Mouse (Mus musculus): ENCODE results near the gene Hormad2.

Gene Hormad2

GRCm38 (mm10) chr11:4342027-4342426 is 98.9 kb downstream of the Hormad2 start:
- Histone ChIP-seq H3K27me3 (ENCODE audit: control insufficient read depth, insufficient read depth, low read length, poor library complexity, severe bottlenecking) (no peaks in the 10 kb centered on the region), H3K36me3 (ENCODE audit: control insufficient read depth, insufficient read depth, low read length, poor library complexity, severe bottlenecking) (no peaks in the 10 kb centered on the region)
- no peak for DNase-seq (ENCODE audit: low read depth, low spot score)

- no peak for DNase-seq (ENCODE audit: low read depth, low spot score)
- Histone ChIP-seq H3K27me3 (ENCODE audit: control insufficient read depth, insufficient read depth, low read length, poor library complexity, severe bottlenecking) (no peaks in the 10 kb centered on the region), H3K36me3 (ENCODE audit: control insufficient read depth, insufficient read depth, low read length, poor library complexity, severe bottlenecking) (no peaks in the 10 kb centered on the region)
Observed at GRCm38 (mm10) chr11:4340109-4340779, 100.7 kb downstream of the Hormad2 start.

- DNase-seq (ENCODE audit: low read depth, low spot score): no peak
- no peaks in the 10 kb centered on the region for H3K27me3 ChIP-seq (ENCODE audit: control insufficient read depth, insufficient read depth, low read length, poor library complexity, severe bottlenecking)
- H3K36me3 ChIP-seq (ENCODE audit: control insufficient read depth, insufficient read depth, low read length, poor library complexity, severe bottlenecking): no peaks in the 10 kb centered on the region
Observed at GRCm38 (mm10) chr11:4339275-4339674, 101.6 kb downstream of the Hormad2 start.

GRCm38 (mm10) chr11:4336693-4337283 is 104.1 kb downstream of the Hormad2 start:
- no peaks in the 10 kb centered on the region for H3K27me3 ChIP-seq (ENCODE audit: control insufficient read depth, insufficient read depth, low read length, poor library complexity, severe bottlenecking)
- no peaks in the 10 kb centered on the region for H3K36me3 ChIP-seq (ENCODE audit: control insufficient read depth, insufficient read depth, low read length, poor library complexity, severe bottlenecking)
- DNase-seq (ENCODE audit: low read depth, low spot score): no peak

GRCm38 (mm10) chr11:4335810-4336692 is 104.9 kb downstream of the Hormad2 start:
- DNase-seq (ENCODE audit: low read depth, low spot score): no peak
- Histone ChIP-seq H3K27me3 (ENCODE audit: control insufficient read depth, insufficient read depth, low read length, poor library complexity, severe bottlenecking) (no peaks in the 10 kb centered on the region), H3K36me3 (ENCODE audit: control insufficient read depth, insufficient read depth, low read length, poor library complexity, severe bottlenecking) (no peaks in the 10 kb centered on the region)

- H3K36me3 ChIP-seq (ENCODE audit: control insufficient read depth, insufficient read depth, low read length, poor library complexity, severe bottlenecking): no peaks in the 10 kb centered on the region
- DNase-seq (ENCODE audit: low read depth, low spot score): no peak
- H3K27me3 ChIP-seq (ENCODE audit: control insufficient read depth, insufficient read depth, low read length, poor library complexity, severe bottlenecking): no peaks in the 10 kb centered on the region
Observed at GRCm38 (mm10) chr11:4332961-4333360, 107.9 kb downstream of the Hormad2 start.

GRCm38 (mm10) chr11:4328188-4328587 is 112.7 kb downstream of the Hormad2 start:
- no peak for DNase-seq (ENCODE audit: low read depth, low spot score)
- no peaks in the 10 kb centered on the region for H3K27me3 ChIP-seq (ENCODE audit: control insufficient read depth, insufficient read depth, low read length, poor library complexity, severe bottlenecking)
- no peaks in the 10 kb centered on the region for H3K36me3 ChIP-seq (ENCODE audit: control insufficient read depth, insufficient read depth, low read length, poor library complexity, severe bottlenecking)

- no peaks in the 10 kb centered on the region for H3K36me3 ChIP-seq (ENCODE audit: control insufficient read depth, insufficient read depth, low read length, poor library complexity, severe bottlenecking)
- DNase-seq (ENCODE audit: low read depth, low spot score): no peak
Observed at GRCm38 (mm10) chr11:4323481-4323880, 117.4 kb downstream of the Hormad2 start.

GRCm38 (mm10) chr11:4322943-4323342 is 118.0 kb downstream of the Hormad2 start:
- no peak for DNase-seq (ENCODE audit: low read depth, low spot score)
- Histone ChIP-seq H3K36me3 (ENCODE audit: control insufficient read depth, insufficient read depth, low read length, poor library complexity, severe bottlenecking) (no peaks in the 10 kb centered on the region), H3K27me3 (ENCODE audit: control insufficient read depth, insufficient read depth, low read length, poor library complexity, severe bottlenecking) (no peaks in the 10 kb centered on the region)

More at GRCm38 (mm10) chr11:4323481-4323880, 117.4 kb downstream of the Hormad2 start:
- no peaks in the 10 kb centered on the region for H3K27me3 ChIP-seq (ENCODE audit: control insufficient read depth, insufficient read depth, low read length, poor library complexity, severe bottlenecking)

- no peak for DNase-seq (ENCODE audit: low read depth, low spot score)
- no peaks in the 10 kb centered on the region for H3K27me3 ChIP-seq (ENCODE audit: control insufficient read depth, insufficient read depth, low read length, poor library complexity, severe bottlenecking)
- H3K36me3 ChIP-seq (ENCODE audit: control insufficient read depth, insufficient read depth, low read length, poor library complexity, severe bottlenecking): no peaks in the 10 kb centered on the region
Observed at GRCm38 (mm10) chr11:4320876-4321275, 120.0 kb downstream of the Hormad2 start.

- Histone ChIP-seq H3K27me3 (ENCODE audit: control insufficient read depth, insufficient read depth, low read length, poor library complexity, severe bottlenecking) (no peaks in the 10 kb centered on the region), H3K36me3 (ENCODE audit: control insufficient read depth, insufficient read depth, low read length, poor library complexity, severe bottlenecking) (no peaks in the 10 kb centered on the region)
- no peak for DNase-seq (ENCODE audit: low read depth, low spot score)
Observed at GRCm38 (mm10) chr11:4319212-4319955, 121.5 kb downstream of the Hormad2 start.

GRCm38 (mm10) chr11:4318011-4318410 is 122.9 kb downstream of the Hormad2 start:
- no peaks in the 10 kb centered on the region for H3K36me3 ChIP-seq (ENCODE audit: control insufficient read depth, insufficient read depth, low read length, poor library complexity, severe bottlenecking)
- DNase-seq (ENCODE audit: low read depth, low spot score): no peak
- no peaks in the 10 kb centered on the region for H3K27me3 ChIP-seq (ENCODE audit: control insufficient read depth, insufficient read depth, low read length, poor library complexity, severe bottlenecking)

GRCm38 (mm10) chr11:4317287-4317686 is 123.6 kb downstream of the Hormad2 start:
- no peak for DNase-seq (ENCODE audit: low read depth, low spot score)
- H3K36me3 ChIP-seq (ENCODE audit: control insufficient read depth, insufficient read depth, low read length, poor library complexity, severe bottlenecking): no peaks in the 10 kb centered on the region
- H3K27me3 ChIP-seq (ENCODE audit: control insufficient read depth, insufficient read depth, low read length, poor library complexity, severe bottlenecking): no peaks in the 10 kb centered on the region

- Histone ChIP-seq H3K27me3 (ENCODE audit: control insufficient read depth, insufficient read depth, low read length, poor library complexity, severe bottlenecking) (no peaks in the 10 kb centered on the region), H3K36me3 (ENCODE audit: control insufficient read depth, insufficient read depth, low read length, poor library complexity, severe bottlenecking) (no peaks in the 10 kb centered on the region)
- DNase-seq (ENCODE audit: low read depth, low spot score): no peak
Observed at GRCm38 (mm10) chr11:4312180-4312579, 128.7 kb downstream of the Hormad2 start.

Measured in splenic B cell, adult 2 months (primary cell).